Mouse (Mus musculus) stomach, postnatal 0 days (tissue): ENCODE data around the gene Sema6d. TPM values are rescaled to one million over a fixed set of nuclear protein-coding genes. Genes with fewer than 3 reads are reported as not detected.

Source experiments
- ATAC-seq: fragments of 200-750 bp; cut with Nextera tagmentation; 2 replicates; pipeline ENCODE4 v1.8.0; 2017; ENCODE audit not compliant: low FRiP score, low TSS enrichment
- DNase-seq: peaks from one replicate; pipeline ENCODE4 v3.0.0-alpha.2; 2016; ENCODE audit warnings: low spot score
- H3K27ac ChIP-seq: fragments of 300-500 bp; sonication (generic); replicated peaks from 2 replicates; pipeline ENCODE4 v1.5.1; 2014; ENCODE audit warnings: mild to moderate bottlenecking, control low read depth
- H3K27me3 ChIP-seq: fragments of 300-500 bp; sonication (generic); 2 replicates; pipeline ENCODE4 v1.6.1; 2014; ENCODE audit warnings: low read length; ENCODE audit not compliant: control insufficient read depth, insufficient read depth
- H3K36me3 ChIP-seq: fragments of 300-500 bp; sonication (generic); 2 replicates; pipeline ENCODE4 v1.6.1; 2014; ENCODE audit warnings: low read length, mixed read lengths; ENCODE audit not compliant: control insufficient read depth, insufficient read depth
- H3K4me1 ChIP-seq: fragments of 300-500 bp; sonication (generic); replicated peaks from 2 replicates; pipeline ENCODE4 v1.6.1; 2014; ENCODE audit warnings: antibody characterized with exemption; ENCODE audit not compliant: control insufficient read depth, insufficient read depth
- H3K4me2 ChIP-seq: fragments of 300-500 bp; sonication (generic); replicated peaks from 2 replicates; pipeline ENCODE4 v1.6.1; 2014; ENCODE audit warnings: low read depth, mild to moderate bottlenecking, control low read depth, moderate library complexity
- H3K4me3 ChIP-seq: fragments of 300-500 bp; sonication (generic); 2 replicates; pipeline ENCODE4 v1.5.1; 2014; ENCODE audit warnings: low read depth, low read length, control low read depth
- H3K9ac ChIP-seq: fragments of 300-500 bp; sonication (generic); 2 replicates; pipeline ENCODE4 v1.6.1; 2014; ENCODE audit warnings: mild to moderate bottlenecking, low read length, control low read depth, mixed read lengths
- H3K9me3 ChIP-seq: fragments of 300-500 bp; sonication (generic); 2 replicates; pipeline ENCODE4 v1.6.1; 2016; ENCODE audit warnings: low read length; ENCODE audit not compliant: control insufficient read depth
- CTCF ChIP-seq: IDR thresholded peaks from 2 replicates; pipeline ENCODE4 v1.5.1; 2016; ENCODE audit warnings: antibody characterized with exemption, low read depth, mild to moderate bottlenecking, moderate library complexity
- EP300 ChIP-seq: optimal IDR thresholded peaks from 2 replicates; pipeline ENCODE3; 2016; ENCODE audit warnings: antibody characterized with exemption
- WGBS: fragments of 180-500 bp; shearing (Covaris S2); extraction: QIAGEN DNeasy Blood & Tissue Kit; methylation state at CpG from one replicate; pipeline ENCODE4 v1.1.7; 2014; 5-methylcytosine and 5-hydroxymethylcytosine counted together
- polyA plus RNA-seq: library from polyadenylated mRNA; unstranded; fragments of >200 nt; fragmentation: Nextera tagmentation; extraction: Ambion mirVana; gene quantifications from 2 replicates; pipeline ENCODE4 v1.2.1, GENCODE M21; 2015

The Sema6d gene
- polyA plus RNA-seq, 1 experiment from 2014 or later: 2.1 TPM

DNA sequence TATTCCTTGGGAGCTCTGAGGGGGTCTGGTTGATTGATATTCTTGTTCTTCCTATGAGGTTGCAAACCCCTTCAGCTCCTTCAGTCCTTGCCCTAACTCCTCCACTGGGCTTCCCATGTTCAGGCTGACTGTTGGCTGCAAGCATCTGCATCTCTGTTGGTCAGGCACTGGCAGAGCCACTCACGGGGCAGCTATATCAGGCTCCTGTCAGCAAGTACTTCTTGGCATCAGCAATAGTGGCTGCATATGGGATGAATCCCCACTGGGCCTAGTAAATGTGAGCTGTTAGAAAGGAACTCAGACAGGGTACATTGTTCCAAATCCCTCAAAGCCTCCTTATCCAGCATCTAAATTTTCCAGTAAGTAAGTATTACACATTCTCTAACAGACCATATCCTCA, 30.6 kb downstream of the Sema6d start:
- Histone ChIP-seq H3K4me2 (no peak overlapping the region), H3K4me1 (no peaks in the 10 kb centered on the region), H3K27ac (no peak overlapping the region), H3K9me3 (no peaks in the 10 kb centered on the region), H3K4me3 (no peak overlapping the region), H3K36me3 (no peaks in the 10 kb centered on the region), H3K27me3 (no peaks in the 10 kb centered on the region), H3K9ac (no peak overlapping the region)
- ATAC-seq (no peak), DNase-seq (no peak)
- 77% methylated on average over 1 of the region's 1 CpGs for WGBS
- no peak for TF ChIP-seq EP300
- no peak for TF ChIP-seq CTCF

DNA sequence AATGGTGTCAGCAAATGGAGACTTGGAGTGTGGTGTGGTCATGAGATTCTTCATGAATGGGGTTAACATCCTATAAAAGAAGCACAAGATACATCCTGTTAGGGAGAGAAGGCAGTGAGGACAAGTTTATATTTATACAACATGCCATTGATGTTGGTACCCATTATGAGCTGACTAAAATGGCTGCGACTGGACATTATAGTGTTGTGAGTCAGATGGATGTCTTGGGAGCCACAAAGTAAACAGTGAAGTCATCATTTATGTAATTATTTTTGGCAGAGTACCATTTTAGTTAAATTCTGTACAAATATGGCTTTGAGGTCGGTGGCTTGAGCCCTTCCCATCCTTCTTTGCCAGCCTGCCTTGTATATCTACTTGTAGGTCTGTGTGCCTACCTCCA, 31.8 kb downstream of the Sema6d start:
- Histone ChIP-seq H3K4me2 (no peak overlapping the region), H3K36me3 (no peaks in the 10 kb centered on the region), H3K27me3 (no peaks in the 10 kb centered on the region), H3K9me3 (no peaks in the 10 kb centered on the region), H3K4me1 (no peaks in the 10 kb centered on the region), H3K4me3 (no peak overlapping the region), H3K27ac (no peak overlapping the region), H3K9ac (no peak overlapping the region)
- WGBS: 46% methylated on average over 2 of the region's 2 CpGs
- no peak for DNase-seq
- TF ChIP-seq CTCF: no peak
- no peak for TF ChIP-seq EP300
- no peak for ATAC-seq

DNA sequence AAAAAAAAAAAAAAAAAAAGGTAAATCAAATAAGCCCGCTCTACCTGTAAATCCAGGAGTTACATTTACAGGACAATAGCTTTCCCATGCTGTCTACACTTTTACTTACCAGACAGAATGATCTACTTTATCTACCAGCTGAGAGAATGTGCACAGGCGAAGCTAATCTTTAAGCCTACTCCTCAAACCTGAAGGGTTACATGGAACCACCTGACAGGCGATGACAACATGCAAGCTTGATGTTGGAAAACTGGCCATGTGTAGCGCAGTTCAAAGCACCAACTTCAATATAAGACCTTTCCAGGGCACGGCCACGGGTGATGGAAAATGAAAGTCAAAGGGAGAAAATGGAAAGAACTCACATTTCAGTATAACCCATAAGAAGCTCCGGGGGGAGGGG, 35.7 kb downstream of the Sema6d start:
- no peaks in the 10 kb centered on the region for H3K4me1 ChIP-seq
- TF ChIP-seq EP300: no peak
- no peak for TF ChIP-seq CTCF
- no peak overlapping the region for H3K27ac ChIP-seq
- H3K36me3 ChIP-seq: no peaks in the 10 kb centered on the region
- DNase-seq: no peak
- ATAC-seq: no peak
- 84% methylated on average over 7 of the region's 7 CpGs for WGBS
- H3K4me2 ChIP-seq: no peak overlapping the region
- no peaks in the 10 kb centered on the region for H3K27me3 ChIP-seq
- no peak overlapping the region for H3K4me3 ChIP-seq
- no peaks in the 10 kb centered on the region for H3K9me3 ChIP-seq
- H3K9ac ChIP-seq: no peak overlapping the region

DNA sequence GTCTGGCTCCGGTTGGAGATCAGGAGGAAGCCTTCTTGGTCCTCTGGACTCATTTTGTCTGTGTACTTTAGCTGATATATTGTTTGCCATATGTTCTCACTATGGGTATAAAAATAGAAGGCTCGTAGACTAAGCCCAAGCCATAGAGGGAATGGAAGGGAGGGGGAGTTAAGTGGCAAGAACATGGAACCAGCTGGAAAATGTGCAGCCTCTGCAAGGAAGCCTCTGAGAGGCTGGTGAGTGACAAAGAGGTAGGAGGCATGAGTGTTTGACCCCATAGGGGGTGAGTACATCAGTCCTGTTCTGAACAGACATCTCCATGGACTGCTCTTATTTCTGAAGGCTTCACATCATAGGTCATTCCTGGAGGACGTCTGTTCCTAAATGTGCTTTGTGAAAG, 37.1 kb downstream of the Sema6d start:
- Histone ChIP-seq H3K4me3 (no peak overlapping the region), H3K4me2 (no peak overlapping the region), H3K36me3 (no peaks in the 10 kb centered on the region), H3K9ac (no peak overlapping the region), H3K27me3 (no peaks in the 10 kb centered on the region), H3K4me1 (no peaks in the 10 kb centered on the region), H3K27ac (no peak overlapping the region), H3K9me3 (no peaks in the 10 kb centered on the region)
- DNase-seq (no peak), ATAC-seq (no peak)
- 38% methylated on average over 3 of the region's 3 CpGs for WGBS
- TF ChIP-seq EP300: no peak
- no peak for TF ChIP-seq CTCF

DNA sequence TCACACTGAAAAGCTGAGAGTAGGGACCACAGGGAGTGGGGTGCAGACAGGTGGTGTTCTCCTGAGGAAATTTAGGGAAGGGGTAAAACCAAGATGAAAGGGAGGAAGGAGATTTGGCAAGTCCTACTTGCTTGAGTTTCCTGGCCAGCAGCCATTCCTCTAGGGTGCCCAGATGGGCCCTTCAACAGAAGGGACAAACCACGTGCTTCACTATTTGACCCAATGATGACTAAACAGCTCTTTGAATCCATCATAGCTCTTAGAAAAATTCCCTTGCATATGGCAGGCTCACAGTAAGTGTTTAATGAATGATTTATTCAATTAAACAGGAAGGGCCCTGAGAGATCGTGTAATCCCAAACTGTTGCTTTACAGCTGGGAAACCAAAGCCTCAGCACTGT, 41.1 kb downstream of the Sema6d start:
- Histone ChIP-seq H3K9me3 (no peaks in the 10 kb centered on the region), H3K36me3 (no peaks in the 10 kb centered on the region), H3K4me2 (no peak overlapping the region), H3K27ac (no peak overlapping the region), H3K4me3 (no peak overlapping the region), H3K4me1 (no peaks in the 10 kb centered on the region), H3K27me3 (no peaks in the 10 kb centered on the region), H3K9ac (no peak overlapping the region)
- ATAC-seq (no peak), DNase-seq (no peak)
- no peak for TF ChIP-seq CTCF
- 44% methylated on average over 2 of the region's 2 CpGs for WGBS

DNA sequence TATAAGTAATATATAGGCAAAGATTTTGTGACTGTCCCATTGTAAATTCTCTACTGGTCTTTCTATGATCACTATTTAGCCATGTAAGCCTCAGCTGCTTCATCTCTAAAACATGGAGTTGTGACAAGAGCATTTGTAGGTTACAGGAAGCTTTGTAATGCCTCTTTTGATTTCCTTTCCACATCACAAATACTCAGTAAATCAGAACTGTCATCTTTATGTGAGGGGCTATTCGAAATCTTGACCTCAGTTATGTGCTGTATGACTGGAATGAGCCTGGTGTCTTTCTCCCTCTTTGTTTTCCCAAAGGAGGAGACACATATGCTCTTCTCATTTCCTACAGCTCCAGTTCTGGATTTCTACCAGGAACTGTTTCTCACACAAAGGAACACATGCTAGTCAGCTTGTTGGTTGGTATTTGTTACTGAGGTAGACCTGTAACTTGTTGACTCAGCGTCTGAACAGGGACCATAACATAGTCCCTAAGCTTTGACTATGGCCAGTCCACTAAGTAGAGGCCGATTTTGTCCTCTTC, 51.8 kb downstream of the Sema6d start:
- ATAC-seq: no peak

More for the DNA sequence above, 51.8 kb downstream of the Sema6d start:
- DNase-seq: no peak
- Histone ChIP-seq H3K9ac (no peak overlapping the region), H3K4me3 (no peak overlapping the region), H3K4me2 (no peak overlapping the region), H3K27ac (no peak overlapping the region), H3K27me3 (no peaks in the 10 kb centered on the region), H3K9me3 (no peaks in the 10 kb centered on the region), H3K36me3 (no peaks in the 10 kb centered on the region), H3K4me1 (no peaks in the 10 kb centered on the region)
- TF ChIP-seq CTCF (no peak), EP300 (no peak)
- WGBS: 68% methylated on average over 3 of the region's 3 CpGs
